Mouse (Mus musculus) G1E (cell line): ENCODE measurements at regions not wholly inside any gene's neighbourhood (a gene's known extent, or its start where the extent isn't known, plus 50 kb on each side); places are given as distances from the start of the nearest gene placed in this dataset.

Source experiments
- ATAC-seq: 2 replicates; pipeline ENCODE4 v1.8.0; 2016; ENCODE audit warnings: mild to moderate bottlenecking; ENCODE audit not compliant: insufficient number of reproducible peaks, poor library complexity, low FRiP score, severe bottlenecking; ENCODE audit errors: extremely low read depth
- DNase-seq: peaks from one replicate; pipeline ENCODE4 v3.0.0; 2012; ENCODE audit warnings: low spot score
- H3K27me3 ChIP-seq: 2 replicates; pipeline ENCODE4 v1.6.1; 2012; ENCODE audit warnings: mild to moderate bottlenecking, low read length, inconsistent platforms; ENCODE audit not compliant: insufficient read depth
- H3K36me3 ChIP-seq: replicated peaks from 2 replicates; pipeline ENCODE3; 2012; ENCODE audit warnings: mild to moderate bottlenecking, inconsistent platforms
- H3K4me1 ChIP-seq: 2 replicates; pipeline ENCODE4 v1.6.1; 2012; ENCODE audit warnings: low read depth, low read length, inconsistent platforms, mixed read lengths; ENCODE audit not compliant: insufficient read depth
- H3K4me3 ChIP-seq: 2 replicates; pipeline ENCODE4 v1.5.1; 2012; ENCODE audit warnings: low read depth, mild to moderate bottlenecking, inconsistent platforms, low read length, moderate library complexity, mixed read lengths
- H3K9me3 ChIP-seq: replicated peaks from 2 replicates; pipeline ENCODE4 v1.6.1; 2012; ENCODE audit warnings: inconsistent platforms
- CTCF ChIP-seq: IDR thresholded peaks from 2 replicates; pipeline ENCODE4 v1.5.1; 2012; ENCODE audit warnings: low read depth, low read length, inconsistent platforms, mixed read lengths
- GATA1 ChIP-seq: IDR thresholded peaks from 2 replicates; pipeline ENCODE4 v1.6.1; 2012; ENCODE audit warnings: borderline replicate concordance, low read length, inconsistent platforms, mixed read lengths
- GATA2 ChIP-seq: IDR thresholded peaks from 2 replicates; pipeline ENCODE4 v1.6.1; 2012; ENCODE audit warnings: low read depth, low read length, inconsistent platforms, borderline replicate concordance
- POLR2AphosphoS5 ChIP-seq: IDR thresholded peaks from 2 replicates; pipeline ENCODE4 v1.6.1; 2012; ENCODE audit warnings: low read depth, low read length, inconsistent platforms; ENCODE audit not compliant: insufficient replicate concordance
- TAL1 ChIP-seq: conservative IDR thresholded peaks from 2 replicates; pipeline ENCODE4 v1.6.1; 2012; ENCODE audit warnings: low read depth, low read length, inconsistent platforms, mixed read lengths

- no peak for TF ChIP-seq TAL1
- TF ChIP-seq POLR2AphosphoS5 = no peak
- TF ChIP-seq GATA2 = no peak
- TF ChIP-seq GATA1 = no peak
- no peak for TF ChIP-seq CTCF
Observed at GRCm38 (mm10) chrX:13398466-13398865, 67.4 kb upstream of the Nyx start.

DNA sequence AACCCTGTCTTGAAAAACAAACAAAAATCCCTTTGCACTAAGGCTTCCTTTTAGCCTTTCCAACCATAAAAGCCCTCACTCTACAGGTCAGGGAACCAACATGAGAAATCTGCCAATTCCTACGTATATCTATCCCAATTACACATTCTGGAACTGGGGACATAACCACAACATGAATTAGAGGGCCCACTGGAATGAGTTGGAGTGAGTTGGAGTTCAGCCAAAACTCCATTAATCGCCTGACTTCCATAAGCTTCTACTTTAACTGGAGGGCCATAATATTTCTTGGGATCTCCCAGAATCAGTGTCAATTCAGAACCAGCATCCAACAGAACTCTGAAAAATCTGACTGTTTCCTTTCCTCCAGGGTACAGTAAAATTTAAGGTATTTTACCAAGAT, 53.2 kb upstream of the Nyx start:
- Histone ChIP-seq H3K4me3 (no peak overlapping the region), H3K9me3 (no peaks in the 10 kb centered on the region), H3K4me1 (no peaks in the 10 kb centered on the region), H3K27me3 (no peaks in the 10 kb centered on the region; the same call in 1 of the 2 replicates), H3K36me3 (no peaks in the 10 kb centered on the region)
- TF ChIP-seq POLR2AphosphoS5 (no peak), GATA2 (no peak), GATA1 (no peak), CTCF (no peak), TAL1 (no peak)
- ATAC-seq = no peak
- DNase-seq = no peak

More at GRCm38 (mm10) chrX:13398466-13398865, 67.4 kb upstream of the Nyx start:
- no peak overlapping the region for H3K4me3 ChIP-seq
- no peaks in the 10 kb centered on the region for H3K27me3 ChIP-seq
- ATAC-seq = no peak
- H3K9me3 ChIP-seq = no peaks in the 10 kb centered on the region
- H3K4me1 ChIP-seq = no peaks in the 10 kb centered on the region
- no peaks in the 10 kb centered on the region for H3K36me3 ChIP-seq
- DNase-seq = no peak

DNA sequence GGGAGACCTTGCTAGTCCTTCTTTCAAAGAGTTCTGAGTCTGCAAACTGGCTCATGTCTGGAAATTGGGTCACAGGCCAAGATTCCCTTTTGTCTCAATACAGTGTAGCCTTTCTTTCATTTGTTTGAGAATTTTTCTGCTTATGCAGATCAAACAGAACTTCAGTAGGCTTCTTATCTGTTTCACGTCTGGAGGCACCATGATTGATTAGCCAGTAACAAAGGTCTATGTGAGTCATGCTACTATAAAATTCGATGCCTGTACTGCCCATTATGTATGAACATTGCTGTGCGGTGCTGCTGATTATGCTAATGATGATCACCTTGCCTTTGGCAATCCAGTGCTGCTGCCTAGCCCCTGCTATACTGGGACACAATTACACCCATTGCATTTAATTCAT, 52.8 kb upstream of the Nyx start:
- no peak overlapping the region for H3K4me3 ChIP-seq
- no peaks in the 10 kb centered on the region; the same call in 1 of the 2 replicates for H3K27me3 ChIP-seq
- H3K36me3 ChIP-seq = no peaks in the 10 kb centered on the region
- no peak for DNase-seq
- no peak for TF ChIP-seq GATA1
- TF ChIP-seq GATA2 = no peak
- no peak for TF ChIP-seq POLR2AphosphoS5
- TF ChIP-seq TAL1 = no peak
- TF ChIP-seq CTCF = no peak
- no peak for ATAC-seq
- H3K9me3 ChIP-seq = no peaks in the 10 kb centered on the region
- no peaks in the 10 kb centered on the region for H3K4me1 ChIP-seq
